Mouse (Mus musculus) bone marrow, adult 2 months (tissue): ENCODE data around the gene Hoxd3. TPM values are rescaled to one million over a fixed set of nuclear protein-coding genes. Genes with fewer than 3 reads are reported as not detected.

Experiments
- H3K27ac ChIP-seq: fragments of 200-500 bp; 2 replicates; pipeline ENCODE4 v1.5.1; 2012; ENCODE audit warnings: low read depth, mild to moderate bottlenecking, control low read depth, inconsistent platforms, low read length; ENCODE audit not compliant: control insufficient read depth, poor library complexity, insufficient read depth
- H3K4me1 ChIP-seq: fragments of 200-500 bp; 2 replicates; pipeline ENCODE4 v1.6.1; 2011; ENCODE audit warnings: low read length; ENCODE audit not compliant: control insufficient read depth, insufficient read depth
- H3K4me3 ChIP-seq: fragments of 200-500 bp; replicated peaks from 2 replicates; pipeline ENCODE3; 2011; ENCODE audit warnings: mild to moderate bottlenecking, low read depth, low read length, control low read depth; ENCODE audit not compliant: control insufficient read depth
- CTCF ChIP-seq: fragments of 200-500 bp; IDR thresholded peaks from 2 replicates; pipeline ENCODE4 v1.5.1; 2011; ENCODE audit warnings: low read length, control low read depth; ENCODE audit not compliant: control insufficient read depth, insufficient read depth
- POLR2A ChIP-seq: fragments of 200-500 bp; IDR thresholded peaks from 2 replicates; pipeline ENCODE4 v1.6.1; 2011; ENCODE audit warnings: low read depth, mild to moderate bottlenecking, control low read depth, low read length, borderline replicate concordance; ENCODE audit not compliant: control insufficient read depth
- WGBS: fragments of 180-500 bp; shearing (Covaris S2); methylation state at CpG from one replicate; pipeline ENCODE4 v1.1.7; 2018; 5-methylcytosine and 5-hydroxymethylcytosine counted together
- polyA plus RNA-seq: library from polyadenylated mRNA; stranded (reverse); fragments of >200 nt; gene quantifications from 2 replicates; pipeline ENCODE4 v1.2.4, GENCODE M21; 2011; ENCODE audit warnings: low replicate concordance; ENCODE audit not compliant: missing spikeins, insufficient read depth, insufficient read length

The Hoxd3 gene
- polyA plus RNA-seq, 1 experiment = not detected

- Histone ChIP-seq H3K4me3 (no peak overlapping the region), H3K4me1 (no peaks in the 10 kb centered on the region), H3K27ac (no peak overlapping the region)
- 8% methylated on average over 16 of the region's 16 CpGs for WGBS
- no peak for TF ChIP-seq POLR2A
- TF ChIP-seq CTCF = peak; percentile 30; the same call in 1 of the 2 replicates
Observed at GRCm38 (mm10) chr2:74694066-74694465, 17.7 kb upstream of the Hoxd3 start.

DNA sequence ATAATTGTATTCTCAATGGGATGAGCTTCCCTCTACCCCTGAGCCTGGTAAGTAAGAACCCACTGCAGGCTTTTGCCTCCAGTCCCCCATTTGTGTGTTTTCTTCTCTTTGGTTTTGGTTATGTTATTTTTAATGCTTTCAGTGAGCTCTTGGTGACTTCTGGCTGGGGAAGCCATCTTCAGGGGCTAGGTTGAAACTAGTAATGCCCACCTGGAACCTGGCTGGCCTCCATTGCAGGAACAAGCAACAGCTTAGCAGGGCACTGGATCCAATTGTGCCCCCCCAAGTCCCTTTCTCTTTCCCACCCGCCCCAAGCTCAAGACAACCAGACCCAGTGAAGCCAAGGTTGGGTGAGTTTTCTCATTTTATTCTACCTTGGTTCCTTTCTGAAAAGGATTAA, 16.3 kb upstream of the Hoxd3 start:
- Histone ChIP-seq H3K4me1 (no peaks in the 10 kb centered on the region), H3K27ac (no peak overlapping the region), H3K4me3 (no peak overlapping the region)
- TF ChIP-seq CTCF = no peak
- TF ChIP-seq POLR2A = no peak
- 27% methylated on average over 1 of the region's 1 CpGs for WGBS

GRCm38 (mm10) chr2:74695813-74696430, 15.8 kb upstream of the Hoxd3 start:
- WGBS = 19% methylated on average over 7 of the region's 7 CpGs
- TF ChIP-seq POLR2A (no peak), CTCF (no peak)
- H3K4me1 ChIP-seq = no peaks in the 10 kb centered on the region
- H3K4me3 ChIP-seq = no peak overlapping the region
- H3K27ac ChIP-seq = no peak overlapping the region

GRCm38 (mm10) chr2:74696442-74697335, 15.0 kb upstream of the Hoxd3 start:
- 15% methylated on average over 34 of the region's 34 CpGs for WGBS
- H3K4me3 ChIP-seq = no peak overlapping the region
- TF ChIP-seq POLR2A (no peak), CTCF (no peak)
- no peak overlapping the region for H3K27ac ChIP-seq
- no peaks in the 10 kb centered on the region for H3K4me1 ChIP-seq

DNA sequence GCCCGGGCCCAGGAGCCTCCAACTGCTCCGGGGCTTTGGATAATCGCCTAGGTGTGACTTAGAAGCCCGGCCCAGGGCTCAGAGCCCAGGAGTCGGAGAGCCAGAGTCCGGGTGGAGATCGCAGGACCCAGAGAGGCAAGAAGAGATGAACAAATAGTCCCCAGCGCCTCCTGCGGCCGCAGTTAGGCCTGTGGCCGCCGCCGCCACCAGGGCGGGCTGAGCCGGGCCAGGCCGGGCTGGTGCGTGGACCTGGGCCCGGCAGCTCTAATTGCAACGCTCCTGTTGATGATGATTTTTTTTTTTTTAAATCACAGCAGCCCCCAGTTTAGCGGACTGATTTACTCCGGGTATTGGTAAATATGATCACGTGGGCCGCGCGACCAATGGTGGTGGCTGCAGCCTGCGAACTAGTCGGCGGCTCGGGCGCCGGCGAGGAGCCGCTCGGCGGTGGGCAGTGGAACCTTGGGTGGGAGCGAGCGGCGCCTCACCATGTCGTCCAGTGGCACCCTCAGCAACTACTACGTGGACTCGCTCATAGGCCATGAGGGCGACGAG, 14.1 kb upstream of the Hoxd3 start, which contains the start of gene Hoxd9:
Gene Hoxd9 (plus strand): TSS at position 161 of the 555 bp plus-strand sequence.
- no peak for TF ChIP-seq CTCF
- Histone ChIP-seq H3K4me1 (no peaks in the 10 kb centered on the region), H3K4me3 (no peak within 1 kb of the TSS), H3K27ac (peak within 1 kb of the TSS; percentile 21; the same call in 1 of the 2 replicates)
- 1% methylated on average over 43 of the region's 43 CpGs for WGBS

- WGBS = 4% methylated on average over 86 of the region's 86 CpGs
- no peak overlapping the region for H3K4me3 ChIP-seq
Observed at GRCm38 (mm10) chr2:74698201-74699052, 13.3 kb upstream of the Hoxd3 start.

DNA sequence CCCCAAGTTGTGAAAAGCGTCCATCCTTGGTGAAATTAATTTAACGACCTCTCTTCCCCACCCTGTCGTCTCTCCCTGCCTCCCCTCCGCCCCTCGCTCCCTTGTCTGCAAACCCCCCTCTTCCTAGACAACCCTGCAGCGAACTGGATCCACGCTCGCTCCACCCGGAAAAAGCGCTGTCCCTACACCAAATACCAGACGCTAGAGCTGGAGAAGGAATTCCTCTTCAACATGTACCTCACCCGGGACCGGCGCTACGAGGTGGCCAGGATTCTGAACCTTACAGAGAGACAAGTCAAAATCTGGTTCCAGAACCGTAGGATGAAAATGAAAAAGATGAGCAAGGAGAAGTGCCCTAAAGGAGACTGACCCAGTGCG, 12.7 kb upstream of the Hoxd3 start:
- 11% methylated on average over 17 of the region's 17 CpGs for WGBS

More at GRCm38 (mm10) chr2:74698201-74699052, 13.3 kb upstream of the Hoxd3 start:
- no peaks in the 10 kb centered on the region for H3K4me1 ChIP-seq
- no peak overlapping the region; the same call in 1 of the 2 replicates for H3K27ac ChIP-seq
- TF ChIP-seq CTCF (no peak), POLR2A (no peak)

More for the DNA sequence above, 12.7 kb upstream of the Hoxd3 start:
- H3K4me1 ChIP-seq = no peaks in the 10 kb centered on the region
- H3K4me3 ChIP-seq = no peak overlapping the region
- TF ChIP-seq CTCF (no peak), POLR2A (no peak)
- no peak overlapping the region for H3K27ac ChIP-seq
